ENCODE assay signal across 17 mouse cellular contexts in the genomic region with DNA sequence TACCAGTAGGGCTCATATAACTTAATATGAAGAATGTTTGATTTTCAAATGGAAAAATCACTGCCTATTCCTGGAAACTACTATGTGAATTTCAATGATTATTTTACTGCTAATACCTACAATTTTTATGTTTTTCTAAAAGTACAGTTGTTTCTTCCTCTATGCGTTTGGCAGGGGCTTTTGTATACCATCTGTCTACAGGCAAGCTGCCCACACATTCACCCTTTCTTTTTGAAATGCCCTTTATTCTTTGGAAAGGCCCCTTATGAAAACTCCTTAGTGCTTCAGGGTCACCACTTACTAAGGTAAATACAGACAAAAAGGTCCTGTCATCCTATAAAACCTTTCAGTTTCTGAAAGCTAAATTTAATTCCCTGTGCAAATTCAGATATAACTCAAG.
DNase-seq lines count a peak whose midpoint lies in the region; ATAC-seq and TF ChIP-seq lines count a peak whose summit lies in the region.
"Had no signal": no experiment of that assay in that cellular context is flagged by ENCODE, and none has a peak within 500 bp of the region (broad histone marks: within the 10 kb centered on the region; RNA-seq: fewer than 3 reads in every experiment).

No protein-coding gene starts in this region.

- no peaks in the 10 kb centered on the region for H3K27me3 ChIP-seq in cerebellum, adult 2 months (ENCODE audit: control insufficient read depth, insufficient read depth, low read length)
- H3K27me3 ChIP-seq: hindbrain, embryonic 13.5 days had no signal

- no peak overlapping the region for H3K4me3 ChIP-seq in cerebellum, adult 2 months (replicated peaks; ENCODE audit: insufficient read depth, low read depth, low read length)
- H3K4me3 ChIP-seq: embryonic facial prominence, embryonic 10.5 days; heart, embryonic 10.5 days; hindbrain, embryonic 13.5 days had no signal

- intact Hi-C loops in left cerebral cortex, postnatal 4 days (cut with DNase I): no loop called here
- intact Hi-C loops in heart, postnatal 36 days (cut with DNase I): no loop called here

- DNase-seq in cerebellum, adult 2 months: peak; percentile 48 to 69
- DNase-seq in left cerebral cortex, postnatal 4 days: peak; percentile 10
- no peak for DNase-seq in left cerebral cortex, adult 9 months (ENCODE audit: low spot score in 2 of 2)
- peak; percentile 41 to 71 for DNase-seq in cerebellum, postnatal 25 days
- DNase-seq in heart, postnatal 36 days: no peak
- DNase-seq in spleen, adult 18-20 months: no peak
- DNase-seq: adrenal gland, postnatal 10 days; gastrocnemius, postnatal 10 days; heart, adult 18-20 months; heart, postnatal 10 days; kidney, adult 11 months had no signal

- TF ChIP-seq CTCF in cerebellum, adult 2 months (IDR thresholded peaks at IDR 0.05; ENCODE audit: borderline replicate concordance, insufficient read depth, low read depth, low read length): no peak

- ATAC-seq in cerebellum, adult (ENCODE audit: insufficient number of reproducible peaks, low FRiP score, low TSS enrichment): no peak
- ATAC-seq: forebrain, embryonic 14.5 days; hindbrain, postnatal 0 days had no signal

- no peak for TF ChIP-seq POLR2A in cerebellum, adult 2 months (IDR thresholded peaks at IDR 0.05; ENCODE audit: borderline replicate concordance, insufficient read depth, low read length)

- 15% methylated on average over 1 of the region's 1 CpGs for WGBS in cerebellum, adult 2 months

- H3K27ac ChIP-seq in cerebellum, adult 2 months (ENCODE audit: insufficient read depth, low read length): no peak overlapping the region
- H3K27ac ChIP-seq: embryonic facial prominence, embryonic 10.5 days; heart, embryonic 10.5 days; hindbrain, embryonic 13.5 days; hindbrain, postnatal 0 days had no signal

- H3K4me1 ChIP-seq in cerebellum, adult 2 months (ENCODE audit: control insufficient read depth, insufficient read depth, low read length): 0 out of 2 replicates have a peak, but pooled peaks cover 2% of the 10 kb centered on the region
- H3K4me1 ChIP-seq: embryonic facial prominence, embryonic 10.5 days; heart, embryonic 10.5 days; hindbrain, embryonic 13.5 days had no signal

Comparison
In these comparisons a context has a peak if more than half of its experiments do, and no peak if none do; other contexts are left out.
1. DNase-seq: peak in cerebellum, adult 2 months (2 of 2), left cerebral cortex, postnatal 4 days (single experiment) and cerebellum, postnatal 25 days (2 of 2); none in left cerebral cortex, adult 9 months (0 of 2), heart, postnatal 36 days (0 of 2) and spleen, adult 18-20 months (0 of 2).